Comparison of ENCODE assay signal across 9 mouse cellular contexts in the genomic region with DNA sequence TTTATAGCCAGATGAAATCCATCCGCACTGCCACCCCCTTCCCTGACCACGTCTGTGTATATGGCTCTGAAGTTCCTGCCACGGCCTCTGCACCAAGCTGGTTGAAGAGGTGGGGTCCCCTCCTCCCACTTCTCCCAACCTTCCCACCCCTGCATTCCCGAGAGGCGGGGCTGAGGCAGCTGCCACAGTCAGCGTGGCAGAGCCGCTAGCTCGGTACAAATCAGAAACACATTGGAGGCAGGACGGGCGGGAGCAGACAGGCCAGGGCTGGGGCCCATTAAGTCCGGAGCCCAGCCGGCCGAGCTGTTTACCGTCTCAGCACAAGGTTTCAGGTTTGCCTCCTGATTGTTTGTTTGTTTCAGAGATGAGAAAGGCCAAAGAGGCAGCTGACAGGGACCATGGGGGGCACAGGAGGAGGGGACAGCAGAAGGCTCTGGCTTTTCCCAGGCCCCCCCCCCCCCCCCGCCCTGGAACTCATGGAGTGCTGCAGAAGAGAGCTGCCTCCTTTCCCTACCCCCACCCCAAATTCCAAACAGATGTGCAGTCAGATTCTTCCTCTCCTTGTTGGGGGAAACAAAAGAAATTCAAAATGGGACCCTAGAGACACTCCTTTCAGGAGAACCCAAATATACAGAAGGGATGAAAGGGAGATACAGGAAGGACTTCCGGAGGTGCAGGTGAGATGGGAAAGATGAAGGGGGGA. TPM values are rescaled to one million over a fixed set of nuclear protein-coding genes. Genes with fewer than 3 reads are reported as not detected.
DNase-seq lines count a peak whose midpoint lies in the region; ATAC-seq and TF ChIP-seq lines count a peak whose summit lies in the region.
"Had no signal": no experiment of that assay in that cellular context is flagged by ENCODE, and none has a peak within 500 bp of the region (broad histone marks: within the 10 kb centered on the region; RNA-seq: fewer than 3 reads in every experiment).

No protein-coding gene starts in this region.

- TF ChIP-seq CTCF in lung, adult 2 months (IDR thresholded peaks at IDR 0.05; ENCODE audit: insufficient read depth, low read length) = no peak
- no peak for TF ChIP-seq CTCF in thymus, adult 2 months (IDR thresholded peaks at IDR 0.05; ENCODE audit: borderline replicate concordance, control insufficient read depth, extremely low read depth, insufficient read depth, low read length, poor library complexity)

- WGBS in lung, adult 2 months = 58% methylated on average over 16 of the region's 16 CpGs
- WGBS in forebrain, embryonic 11.5 days = 30% methylated on average over 15 of the region's 16 CpGs
- WGBS in lung, embryonic 15.5 days = 16% methylated on average over 15 of the region's 16 CpGs
- WGBS in stomach, embryonic 16.5 days = 18% methylated on average over 16 of the region's 16 CpGs
- WGBS in thymus, adult 2 months = 84% methylated on average over 16 of the region's 16 CpGs

- peaks cover 8% of the 10 kb centered on the region for H3K27me3 ChIP-seq in forebrain, embryonic 11.5 days (ENCODE audit: control insufficient read depth, insufficient read depth, low read length)
- peaks cover 2% of the 10 kb centered on the region; the same call in 1 of the 2 replicates for H3K27me3 ChIP-seq in lung, embryonic 15.5 days
- peaks cover 3% of the 10 kb centered on the region; the same call in 1 of the 2 replicates for H3K27me3 ChIP-seq in stomach, embryonic 16.5 days (ENCODE audit: control insufficient read depth, insufficient read depth, low read length)
- H3K27me3 ChIP-seq in thymus, adult 2 months (ENCODE audit: control insufficient read depth, insufficient read depth, low read length) = no peaks in the 10 kb centered on the region

- no peaks in the 10 kb centered on the region for H3K4me1 ChIP-seq in lung, adult 2 months (ENCODE audit: control insufficient read depth, insufficient read depth, low read length)
- peaks cover 7% of the 10 kb centered on the region for H3K4me1 ChIP-seq in forebrain, embryonic 11.5 days (replicated peaks; ENCODE audit: control insufficient read depth, insufficient read depth, low read length)
- no peaks in the 10 kb centered on the region for H3K4me1 ChIP-seq in lung, embryonic 15.5 days
- H3K4me1 ChIP-seq in stomach, embryonic 16.5 days (ENCODE audit: control insufficient read depth, insufficient read depth, low read length) = no peaks in the 10 kb centered on the region
- H3K4me1 ChIP-seq in thymus, adult 2 months (replicated peaks; ENCODE audit: control insufficient read depth, insufficient read depth, low read length) = no peaks in the 10 kb centered on the region

- H3K27ac ChIP-seq in forebrain, embryonic 11.5 days (ENCODE audit: low read depth, low read length) = no peak overlapping the region
- H3K27ac ChIP-seq in lung, embryonic 15.5 days = peak overlapping the region; percentile 44; the same call in 1 of the 2 replicates
- H3K27ac ChIP-seq in stomach, embryonic 16.5 days (ENCODE audit: low read length) = no peak overlapping the region
- no peak overlapping the region for H3K27ac ChIP-seq in thymus, adult 2 months (ENCODE audit: control insufficient read depth, insufficient read depth, low read length)

- H3K36me3 ChIP-seq in forebrain, embryonic 11.5 days (ENCODE audit: control insufficient read depth, insufficient read depth, low read length) = no peaks in the 10 kb centered on the region
- no peaks in the 10 kb centered on the region for H3K36me3 ChIP-seq in lung, embryonic 15.5 days
- no peaks in the 10 kb centered on the region for H3K36me3 ChIP-seq in stomach, embryonic 16.5 days (ENCODE audit: control insufficient read depth, insufficient read depth, low read length)
- no peaks in the 10 kb centered on the region for H3K36me3 ChIP-seq in thymus, adult 2 months (ENCODE audit: control insufficient read depth, insufficient read depth, low read length)

- TF ChIP-seq POLR2A in lung, adult 2 months (IDR thresholded peaks at IDR 0.05; ENCODE audit: borderline replicate concordance, extremely low read depth, low read depth, low read length) = no peak
- no peak for TF ChIP-seq POLR2A in thymus, adult 2 months (IDR thresholded peaks at IDR 0.05; ENCODE audit: control insufficient read depth, extremely low read depth, insufficient read depth, low read length, poor library complexity)

- H3K4me3 ChIP-seq in lung, adult 2 months (replicated peaks; ENCODE audit: extremely low read depth, low read depth, low read length) = no peak overlapping the region
- no peak overlapping the region for H3K4me3 ChIP-seq in forebrain, embryonic 11.5 days (ENCODE audit: low read depth, low read length)
- H3K4me3 ChIP-seq in lung, embryonic 15.5 days = no peak overlapping the region
- H3K4me3 ChIP-seq in stomach, embryonic 16.5 days (replicated peaks; ENCODE audit: low read length) = no peak overlapping the region
- H3K4me3 ChIP-seq in thymus, adult 2 months (ENCODE audit: control insufficient read depth, insufficient read depth, low read length) = no peak overlapping the region

- H3K9me3 ChIP-seq in forebrain, embryonic 11.5 days (ENCODE audit: control insufficient read depth, low read length) = no peaks in the 10 kb centered on the region
- H3K9me3 ChIP-seq in lung, embryonic 15.5 days = no peaks in the 10 kb centered on the region
- H3K9me3 ChIP-seq in stomach, embryonic 16.5 days (replicated peaks; ENCODE audit: control insufficient read depth, low read length) = no peaks in the 10 kb centered on the region

- peak overlapping the region; percentile 12; the same call in 1 of the 2 replicates for H3K9ac ChIP-seq in forebrain, embryonic 11.5 days (ENCODE audit: low read length)
- H3K9ac ChIP-seq in lung, embryonic 15.5 days = no peak overlapping the region
- H3K9ac ChIP-seq in stomach, embryonic 16.5 days (ENCODE audit: low read length) = no peak overlapping the region

- H3K4me2 ChIP-seq in forebrain, embryonic 11.5 days (ENCODE audit: low read depth, low read length, severe bottlenecking) = peak overlapping the region; percentile 32; the same call in 1 of the 2 replicates
- peak overlapping the region; percentile 35; the same call in 1 of the 2 replicates for H3K4me2 ChIP-seq in lung, embryonic 15.5 days
- peak overlapping the region; percentile 38 for H3K4me2 ChIP-seq in stomach, embryonic 16.5 days (ENCODE audit: low read depth, low read length)

- ATAC-seq in forebrain, embryonic 11.5 days (replicated peaks; ENCODE audit: low FRiP score) = peak; percentile 81
- peak; percentile 71 for ATAC-seq in lung, embryonic 15.5 days (ENCODE audit: borderline replicate concordance, extremely low read depth, low FRiP score, low TSS enrichment)
- peak; percentile 60 for ATAC-seq in stomach, embryonic 16.5 days (ENCODE audit: insufficient read depth, low FRiP score)

- DNase-seq in lung, adult 18-20 months = peak; percentile 6 to 18
- no peak for DNase-seq in lung, adult 2 months
- peak; percentile 76 for DNase-seq in forebrain, embryonic 11.5 days (ENCODE audit: low spot score)
- DNase-seq in frontal cortex, adult 2 months (ENCODE audit: extremely low spot score in 1 of 2, low spot score in 1 of 2) = no peak
- DNase-seq in thymus, adult 2 months = no peak
- no peak for DNase-seq in adrenal gland, adult 8-10 months
- DNase-seq: adrenal gland, postnatal 10 days had no signal

RNA-seq across cellular contexts. Expression of a gene that starts 22.1 kb away (rescaled TPM):
- polyA plus RNA-seq in lung, adult 2 months (2012; rRNA removed) = 29.0 and 41.4 TPM in 2 replicates
- polyA plus RNA-seq in forebrain, embryonic 11.5 days (2014; fragmentation: Nextera tagmentation; extraction: Ambion mirVana) = 228 TPM in 2 replicates
- polyA plus RNA-seq in lung, embryonic 15.5 days (2015; fragmentation: Nextera tagmentation; extraction: Ambion mirVana) = 155 and 161 TPM in 2 replicates
- 148 and 149 TPM in 2 replicates for polyA plus RNA-seq in stomach, embryonic 16.5 days (2015; fragmentation: Nextera tagmentation; extraction: Ambion mirVana)
- 217 and 218 TPM in 2 replicates for polyA plus RNA-seq in frontal cortex, adult 2 months (2012; rRNA removed)
- 28.6 and 37.1 TPM in 2 replicates for polyA plus RNA-seq in thymus, adult 2 months (2012; rRNA removed)
- 100 to 1,000 TPM; 141 to 154 (median 142) TPM for total RNA-seq in adrenal gland, adult 8-10 months (2022)

Comparison
In these comparisons a context has a peak if more than half of its experiments do, and no peak if none do; other contexts are left out.
1. DNase-seq: peak in lung, adult 18-20 months (2 of 2) and forebrain, embryonic 11.5 days (single experiment); none in lung, adult 2 months (single experiment), frontal cortex, adult 2 months (0 of 2), thymus, adult 2 months (single experiment) and adrenal gland, adult 8-10 months (single experiment).
2. Peak in every context shown above with its lines, with median percentiles within 50 percentile points of each other: ATAC-seq and H3K4me2 ChIP-seq.